In genomic region chr1:180215044-180215443, GRCm38 (mm10) we compare ENCODE assay signal across 8 mouse cellular contexts. TPM values are rescaled to one million over a fixed set of nuclear protein-coding genes. Genes with fewer than 3 reads are reported as not detected.
DNase-seq lines count a peak whose midpoint lies in the region; ATAC-seq and TF ChIP-seq lines count a peak whose summit lies in the region.

No protein-coding gene starts in this region.

- H3K4me1 ChIP-seq in forebrain, embryonic 10.5 days, result 0 out of 2 replicates have a peak, but pooled peaks cover 9% of the 10 kb centered on the region
- no peaks in the 10 kb centered on the region; the same call in 1 of the 2 replicates for H3K4me1 ChIP-seq in lung, embryonic 14.5 days (ENCODE audit: insufficient read depth)

- H3K4me2 ChIP-seq in lung, embryonic 14.5 days, result no peak overlapping the region

- H3K27me3 ChIP-seq in forebrain, embryonic 10.5 days (ENCODE audit: poor library complexity, severe bottlenecking), result no peaks in the 10 kb centered on the region
- no peaks in the 10 kb centered on the region for H3K27me3 ChIP-seq in lung, embryonic 14.5 days (ENCODE audit: insufficient read depth, low read length)

- 27% methylated on average over 4 of the region's 4 CpGs for WGBS in forebrain, embryonic 10.5 days
- 15% methylated on average over 4 of the region's 4 CpGs for WGBS in lung, embryonic 14.5 days

- H3K27ac ChIP-seq in forebrain, embryonic 10.5 days, result no peak overlapping the region
- H3K27ac ChIP-seq in lung, embryonic 14.5 days (ENCODE audit: low read depth), result no peak overlapping the region

- no peak overlapping the region for H3K9ac ChIP-seq in lung, embryonic 14.5 days

- intact Hi-C loops in heart, postnatal 25 days (cut with DNase I), result loop anchor here (1.0 to 5.0 kb wide), 2 partner anchors 40 to 358 kb away; no protein-coding TSS in a partner anchor

- H3K36me3 ChIP-seq in forebrain, embryonic 10.5 days (replicated peaks), result no peaks in the 10 kb centered on the region
- no peaks in the 10 kb centered on the region for H3K36me3 ChIP-seq in lung, embryonic 14.5 days (ENCODE audit: insufficient read depth)

- no peak overlapping the region for H3K4me3 ChIP-seq in forebrain, embryonic 10.5 days
- H3K4me3 ChIP-seq in lung, embryonic 14.5 days (ENCODE audit: low read depth, low read length), result no peak overlapping the region

- DNase-seq in ES-CJ7 (ENCODE audit: low read depth, low spot score), result peak; percentile 92
- DNase-seq in c-Kit-negative CD71-positive TER-119-positive erythroid progenitor cells, embryonic 14.5 days (ENCODE audit: low read depth, low spot score), result peak; percentile 36
- peak; percentile 64 for DNase-seq in forebrain, embryonic 10.5 days (ENCODE audit: extremely low spot score, low spot score)
- peak; percentile 48 for DNase-seq in heart, postnatal 25 days (ENCODE audit: low spot score)
- DNase-seq in layer of hippocampus, adult 11-12 months (ENCODE audit: low spot score), result peak; percentile 58
- DNase-seq in lung, embryonic 14.5 days, result peak; percentile 85
- DNase-seq in ovary, adult 18-20 months (ENCODE audit: low spot score), result peak; percentile 55
- peak; percentile 71 for DNase-seq in thymus, postnatal 25 days

- TF ChIP-seq CTCF in lung, embryonic 14.5 days (IDR thresholded peaks at IDR 0.05; ENCODE audit: low read depth), result peak; percentile 95

- ATAC-seq in lung, embryonic 14.5 days (ENCODE audit: insufficient read depth), result peak; percentile 93

- no peaks in the 10 kb centered on the region for H3K9me3 ChIP-seq in forebrain, embryonic 10.5 days
- no peaks in the 10 kb centered on the region for H3K9me3 ChIP-seq in lung, embryonic 14.5 days (ENCODE audit: low read depth, low read length)

RNA-seq across cellular contexts. Expression of gene Coq8a, which starts 15.6 kb away (rescaled TPM):
- polyA plus RNA-seq in forebrain, embryonic 10.5 days (2016; fragmentation: Nextera tagmentation; extraction: Ambion mirVana), result 1.1 TPM in 2 replicates
- total RNA-seq in heart, postnatal 25 days (2021), result 100 to 1,000 TPM; 810 to 852 TPM
- polyA plus RNA-seq in lung, embryonic 14.5 days (2014; fragmentation: Nextera tagmentation; extraction: Ambion mirVana), result 4.5 and 5.2 TPM in 2 replicates

RNA-seq across cellular contexts. Expression of gene Psen2, which starts 48.2 kb away (rescaled TPM):
- polyA plus RNA-seq in forebrain, embryonic 10.5 days (2016; fragmentation: Nextera tagmentation; extraction: Ambion mirVana), result 6.4 and 6.5 TPM in 2 replicates
- 10 to 100 TPM; 12.4 to 13.9 TPM for total RNA-seq in heart, postnatal 25 days (2021)
- polyA plus RNA-seq in lung, embryonic 14.5 days (2014; fragmentation: Nextera tagmentation; extraction: Ambion mirVana), result 7.9 and 9.8 TPM in 2 replicates

Comparison
In these comparisons a context has a peak if more than half of its experiments do, and no peak if none do; other contexts are left out.
1. DNase-seq: peak in every context shown above with its lines; median percentile 92 in ES-CJ7; 85 in lung, embryonic 14.5 days; 71 in thymus, postnatal 25 days; 64 in forebrain, embryonic 10.5 days; 58 in layer of hippocampus, adult 11-12 months; 55 in ovary, adult 18-20 months; 48 in heart, postnatal 25 days; 36 in c-Kit-negative CD71-positive TER-119-positive erythroid progenitor cells, embryonic 14.5 days.